Mouse (Mus musculus): Measurements from ENCODE around the gene Trpd52l3. TPM values are rescaled to one million over a fixed set of nuclear protein-coding genes. Genes with fewer than 3 reads are reported as not detected.

Trpd52l3 gene
- not detected in 2 replicates for polyA plus RNA-seq (2012; ENCODE audit: insufficient read depth, insufficient read length, low replicate concordance, missing spikeins)

DNA sequence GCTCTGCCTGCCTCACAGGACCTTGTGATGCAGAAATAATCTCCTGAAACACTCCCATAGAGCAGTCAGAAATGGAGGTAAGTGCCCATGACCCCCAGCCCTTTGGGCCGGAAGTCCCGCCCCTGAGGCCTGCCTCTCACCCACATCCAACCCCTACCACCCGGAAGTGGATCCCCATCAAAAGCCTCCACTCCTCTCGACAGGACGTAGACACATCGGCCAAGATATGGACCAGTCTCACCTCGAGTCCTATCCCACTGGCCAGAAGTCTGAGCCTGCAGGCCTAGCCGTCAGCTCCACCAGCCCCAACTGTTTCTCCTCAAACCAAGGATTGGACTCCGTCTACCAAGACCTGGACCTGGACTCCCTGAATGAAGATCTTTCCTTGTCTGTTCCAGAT, at the start of gene Trpd52l3:
TSS of gene Trpd52l3 (plus strand) at position 170 of the 400 bp plus-strand sequence.
- WGBS: 95% methylated on average over 9 of the region's 9 CpGs
- TF ChIP-seq CTCF (IDR thresholded peaks at IDR 0.05; ENCODE audit: insufficient read depth, low read depth, low read length): no peak
- TF ChIP-seq POLR2A (IDR thresholded peaks at IDR 0.05; ENCODE audit: insufficient read depth, low read depth, low read length): no peak
- Histone ChIP-seq H3K4me1 (ENCODE audit: control insufficient read depth, insufficient read depth, low read length) (peaks cover 2% of the 10 kb centered on the region; the same call in 1 of the 2 replicates), H3K4me3 (ENCODE audit: insufficient read depth, low read depth, low read length) (no peak within 1 kb of the TSS), H3K27ac (ENCODE audit: insufficient read depth, low read depth, low read length) (no peak within 1 kb of the TSS)

DNA sequence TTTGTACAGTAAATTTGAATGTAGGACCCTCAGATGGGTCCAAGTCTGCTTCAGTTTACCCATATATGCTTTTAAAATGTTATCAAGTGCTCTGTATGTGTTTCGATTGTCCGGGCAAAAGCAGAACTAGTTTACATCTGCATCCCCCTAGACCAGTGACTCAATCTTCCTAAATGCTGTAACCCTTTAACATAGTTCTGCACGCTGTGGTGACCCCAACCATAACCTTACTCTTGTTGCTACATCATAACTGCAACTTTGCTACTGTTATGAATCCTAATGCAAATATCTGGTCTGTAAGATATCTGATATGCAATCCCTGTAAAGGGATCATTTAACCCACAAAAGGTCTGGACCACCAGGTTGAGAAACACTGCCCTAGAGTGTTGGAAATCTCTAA, 49.8 kb upstream of the Trpd52l3 start:
- Histone ChIP-seq H3K4me3 (ENCODE audit: insufficient read depth, low read depth, low read length) (no peak overlapping the region), H3K27ac (ENCODE audit: insufficient read depth, low read depth, low read length) (no peak overlapping the region), H3K4me1 (ENCODE audit: control insufficient read depth, insufficient read depth, low read length) (no peaks in the 10 kb centered on the region)
- WGBS: 95% methylated on average over 3 of the region's 3 CpGs
- TF ChIP-seq POLR2A (IDR thresholded peaks at IDR 0.05; ENCODE audit: insufficient read depth, low read depth, low read length): no peak
- no peak for TF ChIP-seq CTCF (IDR thresholded peaks at IDR 0.05; ENCODE audit: insufficient read depth, low read depth, low read length)

DNA sequence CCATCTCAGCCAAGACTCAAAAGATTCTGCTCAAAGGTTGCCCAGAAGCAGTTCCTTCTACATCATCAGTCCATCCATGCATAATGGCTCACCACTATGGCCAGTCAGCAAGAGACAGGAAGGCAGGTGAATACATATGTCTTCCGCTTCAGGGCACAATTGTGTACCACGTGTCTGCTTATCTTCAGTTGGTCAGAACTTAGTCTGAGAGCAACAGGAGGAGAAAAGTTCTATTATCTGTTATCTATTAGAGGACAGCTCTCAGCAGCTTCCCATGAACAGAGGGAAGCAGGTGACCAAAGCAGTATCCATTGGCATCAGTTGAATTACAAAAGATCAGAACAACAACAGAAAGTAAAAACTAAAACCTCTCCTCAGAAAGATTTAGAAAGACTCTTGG, 48.1 kb upstream of the Trpd52l3 start:
- TF ChIP-seq POLR2A (IDR thresholded peaks at IDR 0.05; ENCODE audit: insufficient read depth, low read depth, low read length): no peak
- TF ChIP-seq CTCF (IDR thresholded peaks at IDR 0.05; ENCODE audit: insufficient read depth, low read depth, low read length): no peak
- WGBS: 80% methylated on average over 2 of the region's 2 CpGs

DNA sequence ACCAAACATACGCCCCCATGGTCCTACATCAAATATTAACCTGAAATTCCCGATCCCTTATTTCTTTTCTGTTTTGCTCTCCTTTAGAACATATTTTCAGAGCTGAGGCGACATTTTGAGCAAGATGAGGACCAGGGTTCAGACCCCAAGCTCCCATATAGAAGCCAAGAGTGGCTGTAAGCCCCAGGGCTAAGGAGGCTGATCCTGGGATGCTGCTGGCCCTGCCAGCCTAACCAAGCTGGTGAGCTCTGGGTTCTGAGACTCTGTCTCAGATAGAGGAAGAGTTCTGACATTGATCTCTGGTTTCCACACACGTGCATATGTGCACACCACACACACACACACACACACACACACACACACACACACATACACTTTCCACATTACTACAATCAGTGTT, 42.7 kb upstream of the Trpd52l3 start:
- Histone ChIP-seq H3K4me1 (ENCODE audit: control insufficient read depth, insufficient read depth, low read length) (no peaks in the 10 kb centered on the region), H3K27ac (ENCODE audit: insufficient read depth, low read depth, low read length) (no peak overlapping the region), H3K4me3 (ENCODE audit: insufficient read depth, low read depth, low read length) (no peak overlapping the region)
- TF ChIP-seq POLR2A (IDR thresholded peaks at IDR 0.05; ENCODE audit: insufficient read depth, low read depth, low read length): no peak
- 87% methylated on average over 4 of the region's 4 CpGs for WGBS

More for the DNA sequence above, 48.1 kb upstream of the Trpd52l3 start:
- Histone ChIP-seq H3K4me1 (ENCODE audit: control insufficient read depth, insufficient read depth, low read length) (no peaks in the 10 kb centered on the region), H3K27ac (ENCODE audit: insufficient read depth, low read depth, low read length) (no peak overlapping the region), H3K4me3 (ENCODE audit: insufficient read depth, low read depth, low read length) (no peak overlapping the region)

DNA sequence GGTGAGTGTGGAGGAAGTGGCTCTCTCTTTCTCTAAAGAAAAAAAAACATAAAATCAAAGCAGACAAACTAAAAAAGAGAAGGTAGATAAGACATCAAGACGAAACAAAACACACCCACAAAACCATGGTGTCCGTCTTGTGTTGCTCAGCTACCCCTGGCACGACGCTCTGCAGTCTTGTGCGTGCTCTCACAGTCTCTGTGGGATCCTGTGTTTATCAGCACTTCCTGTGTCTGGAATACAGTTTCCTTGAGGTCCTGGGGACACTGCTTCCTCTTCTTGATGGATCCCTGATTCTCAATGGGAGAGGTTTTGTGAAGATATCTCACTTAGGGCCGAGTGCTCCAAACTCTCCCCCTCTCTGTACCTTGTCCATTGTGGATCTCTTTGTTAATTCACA, 41.7 kb upstream of the Trpd52l3 start:
- Histone ChIP-seq H3K4me3 (ENCODE audit: insufficient read depth, low read depth, low read length) (no peak overlapping the region), H3K27ac (ENCODE audit: insufficient read depth, low read depth, low read length) (no peak overlapping the region), H3K4me1 (ENCODE audit: control insufficient read depth, insufficient read depth, low read length) (no peaks in the 10 kb centered on the region)
- TF ChIP-seq POLR2A (IDR thresholded peaks at IDR 0.05; ENCODE audit: insufficient read depth, low read depth, low read length) (no peak), CTCF (IDR thresholded peaks at IDR 0.05; ENCODE audit: insufficient read depth, low read depth, low read length) (no peak)
- WGBS: 86% methylated on average over 6 of the region's 6 CpGs

DNA sequence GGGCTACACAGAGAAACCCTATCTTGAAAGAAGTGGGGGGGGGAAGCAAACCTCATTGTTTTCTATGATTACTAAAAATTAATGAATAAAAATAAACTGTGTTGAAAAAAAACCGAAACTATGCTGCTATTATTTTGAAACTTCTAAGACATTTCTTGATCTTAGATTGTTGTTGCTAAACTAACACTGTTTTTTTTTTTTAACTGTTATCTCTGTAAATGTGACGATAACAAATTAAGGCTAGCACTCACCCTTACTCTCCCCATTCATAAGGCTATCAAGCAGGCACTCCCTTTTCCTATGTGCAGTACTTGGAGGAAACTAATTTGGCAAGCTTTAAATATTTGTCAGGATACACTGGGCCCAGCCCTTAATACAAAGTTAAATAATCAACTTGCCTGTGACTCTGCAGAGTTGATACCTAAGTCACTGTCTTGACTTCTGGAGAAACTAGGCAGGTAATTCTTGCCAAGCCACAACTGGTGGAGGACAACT, 39.9 kb upstream of the Trpd52l3 start:
- 88% methylated on average over 2 of the region's 2 CpGs for WGBS
- TF ChIP-seq POLR2A (IDR thresholded peaks at IDR 0.05; ENCODE audit: insufficient read depth, low read depth, low read length) (no peak), CTCF (IDR thresholded peaks at IDR 0.05; ENCODE audit: insufficient read depth, low read depth, low read length) (no peak)
- Histone ChIP-seq H3K4me1 (ENCODE audit: control insufficient read depth, insufficient read depth, low read length) (no peaks in the 10 kb centered on the region), H3K27ac (ENCODE audit: insufficient read depth, low read depth, low read length) (no peak overlapping the region), H3K4me3 (ENCODE audit: insufficient read depth, low read depth, low read length) (no peak overlapping the region)

DNA sequence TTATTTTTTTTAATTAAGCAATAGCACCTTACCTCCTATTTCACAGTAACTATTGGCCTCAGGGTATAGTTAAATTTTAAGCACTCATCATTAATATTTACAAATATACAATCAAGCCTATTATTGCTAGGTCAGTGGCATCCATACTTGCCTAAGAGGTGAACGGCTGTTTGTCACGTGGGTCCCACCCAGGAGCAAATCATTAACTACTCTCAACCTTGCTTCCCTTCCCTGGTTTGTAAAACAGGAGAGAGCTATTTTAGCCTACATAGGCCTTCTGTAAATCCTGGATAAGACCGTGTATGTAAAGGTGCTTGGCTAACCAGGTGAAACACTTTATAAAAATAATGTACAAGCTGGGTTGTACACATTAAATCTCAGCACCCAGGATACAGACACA, 35.6 kb upstream of the Trpd52l3 start:
- Histone ChIP-seq H3K27ac (ENCODE audit: insufficient read depth, low read depth, low read length) (no peak overlapping the region), H3K4me3 (ENCODE audit: insufficient read depth, low read depth, low read length) (no peak overlapping the region), H3K4me1 (ENCODE audit: control insufficient read depth, insufficient read depth, low read length) (no peaks in the 10 kb centered on the region)
- TF ChIP-seq CTCF (IDR thresholded peaks at IDR 0.05; ENCODE audit: insufficient read depth, low read depth, low read length): no peak
- TF ChIP-seq POLR2A (IDR thresholded peaks at IDR 0.05; ENCODE audit: insufficient read depth, low read depth, low read length): no peak
- 92% methylated on average over 3 of the region's 3 CpGs for WGBS

DNA sequence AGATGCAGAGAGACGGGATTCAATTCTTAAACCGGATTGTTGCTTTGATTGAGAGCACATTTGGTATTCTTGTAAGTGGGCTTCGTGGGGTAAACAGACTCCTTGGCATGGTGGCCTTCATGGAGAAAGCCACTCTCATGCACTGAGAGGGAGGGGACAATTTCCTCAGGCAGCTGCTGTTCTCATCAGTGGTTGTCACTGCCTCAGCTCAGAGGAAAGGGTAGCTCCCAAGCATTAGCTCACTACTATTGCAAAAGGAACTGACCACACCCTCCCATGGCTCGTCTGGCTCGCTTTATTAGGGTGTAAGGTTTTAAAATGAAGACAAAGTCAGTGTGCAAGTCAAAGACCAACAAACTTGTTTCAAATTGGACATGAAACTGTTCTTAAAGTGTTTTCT, 30.2 kb upstream of the Trpd52l3 start:
- no peak overlapping the region for H3K27ac ChIP-seq (ENCODE audit: insufficient read depth, low read depth, low read length)

DNA sequence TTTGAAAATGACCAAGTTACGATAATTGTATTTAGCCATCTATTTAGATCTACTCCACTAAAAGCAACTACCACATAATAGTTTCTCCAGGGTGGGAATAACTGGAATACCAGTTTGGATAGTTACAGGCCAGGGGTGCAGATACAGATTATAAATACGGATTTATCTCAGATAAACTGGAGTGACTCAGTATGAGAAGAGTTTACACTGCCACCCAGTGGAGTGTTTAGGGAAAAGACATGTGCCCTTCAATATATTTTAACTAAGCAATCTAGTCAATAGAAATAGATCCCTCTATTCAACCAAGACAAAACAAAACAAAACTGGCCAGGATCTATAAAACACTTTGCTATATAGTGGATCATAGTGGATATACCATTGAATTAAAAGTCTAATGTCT, 24.7 kb upstream of the Trpd52l3 start:
- no peaks in the 10 kb centered on the region for H3K4me1 ChIP-seq (ENCODE audit: control insufficient read depth, insufficient read depth, low read length)
- H3K4me3 ChIP-seq (ENCODE audit: insufficient read depth, low read depth, low read length): no peak overlapping the region
- no peak overlapping the region for H3K27ac ChIP-seq (ENCODE audit: insufficient read depth, low read depth, low read length)
- WGBS: 50% methylated on average over 2 of the region's 2 CpGs
- TF ChIP-seq CTCF (IDR thresholded peaks at IDR 0.05; ENCODE audit: insufficient read depth, low read depth, low read length): no peak
- TF ChIP-seq POLR2A (IDR thresholded peaks at IDR 0.05; ENCODE audit: insufficient read depth, low read depth, low read length): no peak

More for the DNA sequence above, 30.2 kb upstream of the Trpd52l3 start:
- WGBS: 91% methylated on average over 5 of the region's 5 CpGs
- Histone ChIP-seq H3K4me3 (ENCODE audit: insufficient read depth, low read depth, low read length) (no peak overlapping the region), H3K4me1 (ENCODE audit: control insufficient read depth, insufficient read depth, low read length) (no peaks in the 10 kb centered on the region)
- TF ChIP-seq POLR2A (IDR thresholded peaks at IDR 0.05; ENCODE audit: insufficient read depth, low read depth, low read length) (no peak), CTCF (IDR thresholded peaks at IDR 0.05; ENCODE audit: insufficient read depth, low read depth, low read length) (no peak)
